Mouse (Mus musculus) subcutaneous adipose tissue, adult 2 months (tissue): ENCODE data around the gene Fbxw8. TPM values are rescaled to one million over a fixed set of nuclear protein-coding genes. Genes with fewer than 3 reads are reported as not detected.

Source experiments
- polyA plus RNA-seq: library from polyadenylated mRNA; depleted of rRNA; stranded (reverse); fragments of >200 nt; gene quantifications from 2 replicates; pipeline ENCODE4 v1.2.3, GENCODE M21; 2012; ENCODE audit warnings: low replicate concordance; rRNA removed

Gene Fbxw8
- polyA plus RNA-seq, result 86.5 and 108 TPM in 2 replicates

GRCm38 (mm10) chr5:118154839-118155564 is at the start of gene Fbxw8:
TSS of gene Fbxw8 (minus strand) at chr5:118155464.

GRCm38 (mm10) chr5:118164581-118164980 is 9.3 kb upstream of the Fbxw8 start, which contains the start of gene Hrk:
TSS of gene Hrk (plus strand) at chr5:118164648.

GRCm38 (mm10) chr5:118027698-118028190 is 127.5 kb downstream of the Fbxw8 start, which contains the start of gene Tesc:
TSS of gene Tesc (plus strand) at chr5:118027743.

Other genes starting within 250 kb of the Fbxw8 start
- gene Fbxo21, start 178.7 kb downstream of the Fbxw8 start, polyA plus RNA-seq, result 63.8 and 64.4 TPM in 2 replicates
- gene Tesc, start 127.7 kb downstream of the Fbxw8 start, polyA plus RNA-seq, result 1.6 and 3.8 TPM in 2 replicates
- gene Hrk, start 9.2 kb upstream of the Fbxw8 start, polyA plus RNA-seq, result 0.33 and 1.2 TPM in 2 replicates
- 6.6 and 9.0 TPM in 2 replicates for gene Rnft2, start 89.7 kb upstream of the Fbxw8 start, polyA plus RNA-seq
- 13.5 and 19.3 TPM in 2 replicates for gene 2410131K14Rik, start 89.8 kb upstream of the Fbxw8 start, polyA plus RNA-seq